17 mouse cellular contexts compared by ENCODE assay signal in the genomic region with DNA sequence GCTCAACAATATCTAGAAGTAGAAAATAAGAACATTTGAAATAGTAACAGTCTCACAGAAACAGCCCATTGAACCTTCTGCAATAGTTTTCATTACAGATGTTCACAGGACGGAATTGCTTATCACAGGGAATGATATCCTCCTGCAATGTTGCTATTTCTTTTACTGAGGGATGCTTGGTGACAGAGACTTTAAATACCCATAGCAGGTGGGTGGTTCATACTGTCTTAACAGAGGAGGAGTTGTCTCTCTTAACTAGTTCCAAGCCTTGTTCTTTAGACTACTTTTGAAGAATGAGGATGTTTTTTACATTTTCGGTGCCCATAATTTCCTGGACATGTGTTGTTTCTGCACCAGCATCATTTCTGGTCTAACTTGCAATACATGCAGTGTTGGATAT.
DNase-seq lines count a peak whose midpoint lies in the region; ATAC-seq lines count a peak whose summit lies in the region.
"Had no signal": no experiment of that assay in that cellular context is flagged by ENCODE, and none has a peak within 500 bp of the region (broad histone marks: within the 10 kb centered on the region; RNA-seq: fewer than 3 reads in every experiment).

No protein-coding gene starts in this region.

- peak; percentile 65; the same call in 1 of the 2 replicates for ATAC-seq in frontal cortex, adult (ENCODE audit: low TSS enrichment)
- ATAC-seq: activated CD4-positive, CD25-positive, alpha-beta regulatory T cell, adult 4 months; CD4-positive, CD25-positive, alpha-beta regulatory T cell, adult 4 months; Patski had no signal

- DNase-seq in frontal cortex, postnatal 25 days (ENCODE audit: low spot score in 2 of 2) = no peak
- peak; percentile 2 for DNase-seq in retina, embryonic 14.5 days (ENCODE audit: low spot score)
- no peak for DNase-seq in retina, postnatal 1 day
- DNase-seq: adrenal gland, adult 2 months; adrenal gland, adult 8-10 months; adrenal gland, postnatal 10 days; adrenal gland, postnatal 14 days; adrenal gland, postnatal 25 days; adrenal gland, postnatal 36 days; B cell, adult 2 months; cerebellum, adult 11 months; cerebellum, adult 11-12 months; cerebellum, adult 18-20 months had no signal
